Mouse (Mus musculus) forebrain, embryonic 15.5 days (tissue): Measurements from ENCODE around the gene Nek1. TPM values are rescaled to one million over a fixed set of nuclear protein-coding genes. Genes with fewer than 3 reads are reported as not detected.

ENCODE experiments used
- ATAC-seq: fragments of 200-750 bp; cut with Nextera tagmentation; replicated peaks from 2 replicates; pipeline ENCODE4 v1.8.0; 2017; ENCODE audit warnings: mild to moderate bottlenecking, moderate TSS enrichment, moderate library complexity
- H3K27ac ChIP-seq: fragments of 300-500 bp; sonication (generic); replicated peaks from 2 replicates; pipeline ENCODE4 v1.5.1; 2015; ENCODE audit warnings: mild to moderate bottlenecking, inconsistent platforms
- H3K27me3 ChIP-seq: fragments of 300-500 bp; sonication (generic); 2 replicates; pipeline ENCODE4 v1.6.1; 2015; ENCODE audit warnings: inconsistent platforms
- H3K36me3 ChIP-seq: fragments of 300-500 bp; sonication (generic); 2 replicates; pipeline ENCODE4 v1.6.1; 2015; ENCODE audit warnings: mild to moderate bottlenecking, inconsistent platforms
- H3K4me1 ChIP-seq: fragments of 300-500 bp; sonication (generic); 2 replicates; pipeline ENCODE4 v1.6.1; 2015; ENCODE audit warnings: inconsistent platforms
- H3K4me2 ChIP-seq: fragments of 300-500 bp; sonication (generic); replicated peaks from 2 replicates; pipeline ENCODE4 v1.6.1; 2015; ENCODE audit warnings: mild to moderate bottlenecking, inconsistent platforms
- H3K4me3 ChIP-seq: fragments of 300-500 bp; sonication (generic); 2 replicates; pipeline ENCODE4 v1.5.1; 2015; ENCODE audit warnings: mild to moderate bottlenecking, inconsistent platforms
- H3K9ac ChIP-seq: fragments of 300-500 bp; sonication (generic); replicated peaks from 2 replicates; pipeline ENCODE4 v1.6.1; 2015; ENCODE audit warnings: mild to moderate bottlenecking, inconsistent platforms
- H3K9me3 ChIP-seq: fragments of 300-500 bp; sonication (generic); 2 replicates; pipeline ENCODE4 v1.6.1; 2016; ENCODE audit warnings: inconsistent platforms
- WGBS: fragments of 180-500 bp; shearing (Covaris S2); methylation state at CpG from one replicate; pipeline ENCODE4 v1.1.7; 2015; ENCODE audit warnings: mixed read lengths; 5-methylcytosine and 5-hydroxymethylcytosine counted together
- polyA plus RNA-seq: library from polyadenylated mRNA; unstranded; fragments of >200 nt; fragmentation: Nextera tagmentation; extraction: Ambion mirVana; gene quantifications from 2 replicates; pipeline ENCODE4 v1.2.1, GENCODE M21; 2015

Nek1 gene
- polyA plus RNA-seq, 1 experiment from 2014 or later, result 24.3 TPM

DNA sequence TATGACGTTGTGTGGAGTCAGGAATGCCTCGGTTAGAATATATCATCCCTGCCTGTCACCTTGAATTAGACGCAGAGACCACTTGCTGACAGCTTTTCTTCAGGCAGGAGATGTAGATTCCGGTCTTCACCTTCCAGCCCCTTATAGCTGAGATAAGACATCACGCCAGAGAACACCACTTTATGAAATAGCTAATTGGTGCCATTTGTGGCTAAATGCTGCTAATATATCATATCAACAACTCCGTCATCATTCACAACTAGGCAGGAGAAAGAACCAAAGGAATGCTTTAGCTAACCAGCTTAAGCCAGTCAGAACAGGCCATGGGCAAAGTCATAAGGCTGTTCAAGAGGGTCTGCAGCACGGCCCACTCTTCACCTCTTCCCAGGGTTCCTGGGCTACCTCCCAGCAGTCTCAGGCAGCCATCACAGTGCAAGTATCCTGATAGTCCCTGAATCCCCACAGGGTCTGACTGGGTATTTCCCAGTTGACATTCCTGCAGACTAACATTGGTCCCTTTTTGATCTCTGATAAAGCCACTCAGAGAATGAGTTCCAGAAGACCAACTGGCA, 181.0 kb downstream of the Nek1 start:
- Histone ChIP-seq H3K9ac (no peak overlapping the region), H3K27ac (no peak overlapping the region; the same call in 1 of the 2 replicates), H3K4me1 (peaks cover 9% of the 10 kb centered on the region; the same call in 1 of the 2 replicates), H3K36me3 (no peaks in the 10 kb centered on the region), H3K4me2 (no peak overlapping the region), H3K9me3 (no peaks in the 10 kb centered on the region), H3K4me3 (no peak overlapping the region), H3K27me3 (no peaks in the 10 kb centered on the region)
- WGBS, result 69% methylated on average over 7 of the region's 7 CpGs
- ATAC-seq, result no peak

DNA sequence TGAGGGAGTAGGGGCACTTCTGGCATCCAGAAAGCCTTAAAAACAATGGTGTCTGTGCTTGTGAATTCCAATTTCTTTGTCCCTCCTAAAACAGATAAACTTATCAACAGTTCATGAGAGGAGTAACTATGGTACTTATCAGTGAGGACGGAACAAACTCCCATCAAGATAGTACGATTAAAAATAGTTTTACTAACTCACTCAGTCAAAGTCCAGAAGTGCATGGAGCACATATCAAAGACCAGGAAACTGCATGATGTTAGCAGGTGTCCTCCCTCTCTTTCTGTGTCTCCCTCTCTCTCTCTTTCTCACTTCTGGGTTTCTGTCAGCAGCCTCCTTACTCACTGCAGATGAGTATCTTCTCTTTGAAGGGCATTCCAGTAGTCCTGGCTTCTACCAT, 182.9 kb downstream of the Nek1 start:
- ATAC-seq, result no peak
- H3K4me1 ChIP-seq, result peaks cover 10% of the 10 kb centered on the region; the same call in 1 of the 2 replicates

DNA sequence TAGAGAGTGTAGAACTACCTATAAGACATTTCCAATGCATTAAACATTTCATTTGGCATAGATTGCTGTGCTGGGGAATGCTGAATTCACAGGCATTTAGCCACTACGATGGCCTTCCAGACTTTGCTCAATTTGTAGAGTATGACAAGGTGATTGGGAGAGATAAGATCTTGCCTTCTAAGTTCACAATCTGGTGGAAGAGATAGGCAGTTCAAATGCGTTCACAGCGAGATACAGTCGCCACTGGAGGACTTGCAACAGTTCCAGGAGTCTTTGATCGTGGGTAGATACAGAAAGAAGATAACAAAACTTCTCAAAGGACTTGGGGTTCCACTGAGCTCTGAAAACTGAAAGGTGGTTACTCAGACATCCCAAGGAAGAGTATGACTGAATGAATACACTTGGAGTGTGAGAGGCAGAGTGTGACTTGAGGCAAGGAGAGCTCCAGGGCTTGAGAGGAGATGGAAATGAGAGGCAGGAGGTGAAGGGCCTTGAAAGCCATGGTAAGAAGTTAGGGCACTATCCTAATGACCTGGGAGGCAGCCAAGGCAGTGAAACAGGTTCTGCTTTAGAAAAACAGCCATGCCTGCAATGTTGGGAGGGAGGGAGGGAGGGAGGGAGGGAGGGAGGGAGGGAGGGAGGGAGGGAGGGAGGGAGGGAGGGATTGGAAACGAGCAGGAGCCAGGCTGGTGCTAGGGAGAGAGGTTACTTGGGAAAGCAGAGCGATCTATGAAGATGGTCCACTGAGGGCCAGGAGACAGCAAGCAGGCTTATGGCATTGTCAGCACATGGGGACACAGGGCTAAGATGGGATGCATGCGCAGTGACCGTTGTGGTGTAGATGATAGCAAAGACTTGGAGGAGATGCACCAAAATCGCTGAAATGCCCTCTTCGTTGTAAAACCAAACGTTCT, 184.9 kb downstream of the Nek1 start:
- H3K9me3 ChIP-seq, result no peaks in the 10 kb centered on the region
- H3K27me3 ChIP-seq, result no peaks in the 10 kb centered on the region
- H3K9ac ChIP-seq, result no peak overlapping the region
- 64% methylated on average over 12 of the region's 12 CpGs for WGBS
- H3K4me1 ChIP-seq, result peaks cover 10% of the 10 kb centered on the region; the same call in 1 of the 2 replicates
- no peak for ATAC-seq
- H3K4me2 ChIP-seq, result no peak overlapping the region
- H3K27ac ChIP-seq, result no peak overlapping the region
- no peaks in the 10 kb centered on the region for H3K36me3 ChIP-seq
- H3K4me3 ChIP-seq, result no peak overlapping the region

More for the DNA sequence above, 182.9 kb downstream of the Nek1 start:
- 94% methylated on average over 2 of the region's 2 CpGs for whole genome bisulfite sequencing
- no peak overlapping the region for H3K4me2 ChIP-seq
- no peak overlapping the region for H3K27ac ChIP-seq
- no peak overlapping the region for H3K4me3 ChIP-seq
- no peaks in the 10 kb centered on the region for H3K27me3 ChIP-seq
- no peaks in the 10 kb centered on the region for H3K36me3 ChIP-seq
- H3K9ac ChIP-seq, result no peak overlapping the region
- H3K9me3 ChIP-seq, result no peaks in the 10 kb centered on the region

DNA sequence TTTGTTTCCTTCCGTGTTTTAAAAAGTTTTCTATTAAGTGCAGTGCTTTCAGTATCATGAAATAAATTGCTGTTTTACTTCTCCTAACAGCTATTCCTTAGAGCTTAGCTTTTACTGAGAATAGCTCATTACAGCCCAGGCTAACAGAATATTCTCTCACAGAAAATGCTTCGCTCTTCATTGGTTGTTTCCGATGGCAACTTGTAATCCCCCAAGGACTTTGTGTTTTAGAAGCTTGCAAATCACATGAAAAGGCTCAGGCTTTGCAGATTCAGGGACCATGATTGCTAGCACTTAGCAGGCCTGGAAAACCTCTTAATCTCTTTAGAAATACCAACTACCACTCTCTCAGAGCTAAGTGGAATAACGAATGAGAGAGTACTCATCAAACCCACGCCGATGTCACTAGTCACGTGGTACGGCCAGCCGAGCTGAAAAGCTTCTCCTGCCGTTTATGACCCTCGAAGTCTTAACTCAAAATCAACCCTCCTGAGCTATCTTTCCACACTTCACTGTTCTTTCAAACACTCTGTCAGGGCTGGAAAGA, 185.7 kb downstream of the Nek1 start:
- H3K36me3 ChIP-seq, result no peaks in the 10 kb centered on the region
- H3K4me1 ChIP-seq, result peaks cover 8% of the 10 kb centered on the region; the same call in 1 of the 2 replicates
- WGBS, result 19% methylated on average over 11 of the region's 11 CpGs
- H3K27ac ChIP-seq, result no peak overlapping the region
- no peak overlapping the region for H3K4me3 ChIP-seq
- H3K4me2 ChIP-seq, result peak overlapping the region; percentile 13; the same call in 1 of the 2 replicates
- no peaks in the 10 kb centered on the region for H3K27me3 ChIP-seq
- no peak overlapping the region for H3K9ac ChIP-seq
- peak; percentile 59 for ATAC-seq
- no peaks in the 10 kb centered on the region for H3K9me3 ChIP-seq

Other genes with a start within 250 kb of the Nek1 start
- gene Hpf1, start 102.8 kb upstream of the Nek1 start, polyA plus RNA-seq, result 105 and 106 TPM in 2 replicates
- 62.7 and 63.5 TPM in 2 replicates for gene Clcn3, start 9.9 kb upstream of the Nek1 start, polyA plus RNA-seq
- gene Sh3rf1, start 230.7 kb downstream of the Nek1 start, polyA plus RNA-seq, result 32.3 and 32.8 TPM in 2 replicates